Mouse (Mus musculus): Measurements from ENCODE around the gene Man2b1.
A peak's percentile ranks its signal among the peaks of the same experiment; 100 is the strongest.

- TF ChIP-seq CHD2 (IDR thresholded peaks at IDR 0.05; ENCODE audit: low read length) (no peak), CTCF (IDR thresholded peaks at IDR 0.05 in 2 of 3, conservative IDR thresholded peaks at IDR 0.05 in 1 of 3; ENCODE audit: control insufficient read depth in 1 of 3, insufficient read depth in 1 of 3, low read depth in 2 of 3, low read length in 3 of 3, poor library complexity in 1 of 3, severe bottlenecking in 1 of 3) (no peak), ZC3H11A (IDR thresholded peaks at IDR 0.05; ENCODE audit: low read depth, low read length) (no peak), MAX (IDR thresholded peaks at IDR 0.05; ENCODE audit: low read length) (no peak; the same call in 1 of the 2 replicates), GATA1 (IDR thresholded peaks at IDR 0.05; ENCODE audit: low read depth, low read length) (no peak), E2F4 (IDR thresholded peaks at IDR 0.05; ENCODE audit: borderline replicate concordance, low read depth, low read length) (0 out of 2 replicates have a peak, but pooled peaks have one; percentile 35), POLR2A (IDR thresholded peaks at IDR 0.05; ENCODE audit: control insufficient read depth in 1 of 2, insufficient read depth in 1 of 2, low read depth in 1 of 2, low read length in 2 of 2, poor library complexity in 1 of 2) (no peak; a peak in 3 of 4 replicates), HCFC1 (IDR thresholded peaks at IDR 0.05; ENCODE audit: low read depth, low read length) (peak; percentile 85), USF1 (IDR thresholded peaks at IDR 0.05; ENCODE audit: low read depth, low read length) (no peak), RAD21 (IDR thresholded peaks at IDR 0.05; ENCODE audit: low read depth, low read length) (no peak), TCF12 (IDR thresholded peaks at IDR 0.05; ENCODE audit: low read depth, low read length) (no peak)
These were observed 2.4 kb upstream of the Man2b1 start, which contains the start of gene Wdr83os for GRCm38 (mm10) chr8:85080532-85081215.

All from MEL (cell line).